20 mouse cellular contexts compared by ENCODE assay signal in genomic region chr15:85622213-85622612, GRCm38 (mm10). TPM values are rescaled to one million over a fixed set of nuclear protein-coding genes. Genes with fewer than 3 reads are reported as not detected.
"Had no signal": no experiment of that assay in that cellular context is flagged by ENCODE, and none has a peak within 500 bp of the region (broad histone marks: within the 10 kb centered on the region; RNA-seq: fewer than 3 reads in every experiment).

No protein-coding gene starts in this region.

- H3K4me3 ChIP-seq: midbrain, embryonic 10.5 days; midbrain, embryonic 12.5 days; myocyte; neural tube, embryonic 13.5 days; neural tube, embryonic 15.5 days had no signal

- H3K4me2 ChIP-seq: lung, embryonic 14.5 days; midbrain, embryonic 12.5 days; neural tube, embryonic 13.5 days; neural tube, embryonic 15.5 days had no signal

- H3K36me3 ChIP-seq: midbrain, embryonic 10.5 days; midbrain, embryonic 12.5 days; neural tube, embryonic 13.5 days; neural tube, embryonic 15.5 days had no signal

- H3K9me3 ChIP-seq: midbrain, embryonic 12.5 days; neural tube, embryonic 13.5 days; neural tube, embryonic 15.5 days had no signal

- H3K27ac ChIP-seq: midbrain, embryonic 10.5 days; midbrain, embryonic 12.5 days; neural tube, embryonic 13.5 days; neural tube, embryonic 15.5 days had no signal

- H3K9ac ChIP-seq: lung, embryonic 14.5 days; midbrain, embryonic 12.5 days; neural tube, embryonic 13.5 days; neural tube, embryonic 15.5 days had no signal

- ATAC-seq: midbrain, embryonic 16.5 days had no signal

- DNase-seq: lung, adult 18-20 months; lung, embryonic 14.5 days; lung, postnatal 14 days; lung, postnatal 36 days; midbrain, embryonic 14.5 days; retina, postnatal 1 day; right cerebral cortex, adult 18-20 months; right cerebral cortex, postnatal 25 days; right cerebral cortex, postnatal 4 days; spleen, adult 18-20 months; thymus, adult 18-20 months; thymus, postnatal 14 days; thymus, postnatal 36 days had no signal

RNA-seq across cellular contexts. Expression of gene Wnt7b, which starts 39.9 kb away (rescaled TPM):
- polyA plus RNA-seq: small intestine, adult 2 months had no signal
